Mouse (Mus musculus): ENCODE measurements around the gene Sec24c. TPM values are rescaled to one million over a fixed set of nuclear protein-coding genes. Genes with fewer than 3 reads are reported as not detected.
A peak's percentile ranks its signal among the peaks of the same experiment; 100 is the strongest.

The Sec24c gene
- polyA plus RNA-seq, 1 experiment from 2014 or later, result 93.3 TPM

DNA sequence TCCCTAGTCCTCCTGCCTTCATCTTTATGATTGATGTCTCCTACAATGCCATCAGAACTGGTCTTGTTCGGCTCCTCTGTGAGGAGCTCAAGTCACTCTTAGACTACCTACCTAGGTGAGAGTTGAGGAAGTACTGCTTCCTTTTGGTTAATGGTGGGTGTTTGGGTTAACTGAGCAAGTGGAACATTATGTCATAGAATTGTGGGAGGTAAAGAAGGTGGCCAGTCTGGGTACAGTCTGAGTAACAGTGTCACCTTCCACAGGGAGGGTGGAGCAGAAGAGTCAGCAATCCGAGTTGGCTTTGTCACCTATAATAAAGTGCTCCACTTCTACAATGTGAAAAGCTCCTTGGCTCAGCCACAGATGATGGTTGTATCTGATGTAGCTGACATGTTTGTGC lies 14.9 kb downstream of the Sec24c start:
- WGBS, result 93% methylated on average over 2 of the region's 2 CpGs
- Histone ChIP-seq H3K9ac (no peak overlapping the region), H3K4me3 (no peak overlapping the region), H3K4me2 (no peak overlapping the region), H3K4me1 (no peaks in the 10 kb centered on the region), H3K27me3 (no peaks in the 10 kb centered on the region), H3K36me3 (peaks cover 98% of the 10 kb centered on the region), H3K27ac (no peak overlapping the region), H3K9me3 (no peaks in the 10 kb centered on the region)
- ATAC-seq (ENCODE audit: insufficient number of reproducible peaks, insufficient read depth, low FRiP score, low TSS enrichment, low read depth), result no peak

DNA sequence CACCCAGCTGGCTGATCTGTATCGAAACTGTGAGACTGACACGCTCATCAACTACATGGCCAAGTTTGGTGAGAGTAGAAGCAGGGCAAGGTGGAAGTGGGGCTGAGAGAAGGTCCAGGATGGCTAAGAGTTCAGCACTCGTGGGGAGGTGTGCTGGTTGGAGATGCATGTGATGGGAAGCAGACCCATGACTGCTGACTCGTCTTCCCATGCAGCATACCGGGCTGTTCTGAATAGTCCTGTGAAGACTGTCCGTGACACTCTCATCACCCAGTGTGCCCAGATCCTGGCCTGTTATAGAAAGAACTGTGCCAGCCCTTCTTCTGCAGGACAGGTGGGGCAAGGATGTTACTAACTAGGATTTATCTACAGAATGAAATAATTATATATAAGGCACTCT lies 17.7 kb downstream of the Sec24c start:
- ATAC-seq (ENCODE audit: insufficient number of reproducible peaks, insufficient read depth, low FRiP score, low TSS enrichment, low read depth), result no peak
- Histone ChIP-seq H3K36me3 (peaks cover 76% of the 10 kb centered on the region), H3K4me1 (peaks cover 15% of the 10 kb centered on the region), H3K4me3 (no peak overlapping the region), H3K27ac (no peak overlapping the region), H3K9me3 (no peaks in the 10 kb centered on the region), H3K4me2 (no peak overlapping the region), H3K27me3 (no peaks in the 10 kb centered on the region), H3K9ac (no peak overlapping the region)
- WGBS, result 90% methylated on average over 6 of the region's 6 CpGs

DNA sequence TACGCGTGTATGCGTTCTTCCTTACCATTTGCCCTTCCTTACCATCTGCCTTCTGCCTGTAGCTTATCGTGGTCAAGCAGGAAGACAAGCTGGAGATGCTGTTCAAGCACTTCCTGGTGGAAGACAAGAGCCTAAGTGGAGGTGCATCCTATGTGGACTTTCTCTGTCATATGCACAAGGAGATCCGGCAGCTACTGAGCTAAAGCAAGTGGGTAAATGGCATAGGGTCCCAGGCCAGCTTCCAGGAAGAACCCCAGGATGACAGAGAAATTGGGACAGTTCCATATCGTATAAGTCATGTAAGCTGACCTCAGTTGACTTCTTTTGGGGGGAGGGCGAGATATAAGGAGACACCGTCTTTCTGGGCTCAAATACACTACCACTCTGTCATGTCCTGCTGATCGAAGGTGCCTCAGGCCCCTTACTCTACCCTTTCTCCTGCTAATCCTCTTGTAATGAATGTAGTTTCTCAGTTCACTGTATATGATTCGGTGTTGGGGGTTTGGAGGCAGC lies 19.5 kb downstream of the Sec24c start:
- WGBS, result 92% methylated on average over 10 of the region's 10 CpGs
- Histone ChIP-seq H3K27ac (no peak overlapping the region), H3K36me3 (peaks cover 65% of the 10 kb centered on the region), H3K4me1 (peaks cover 33% of the 10 kb centered on the region), H3K4me3 (no peak overlapping the region), H3K9me3 (no peaks in the 10 kb centered on the region), H3K4me2 (no peak overlapping the region), H3K9ac (no peak overlapping the region), H3K27me3 (no peaks in the 10 kb centered on the region)
- ATAC-seq (ENCODE audit: insufficient number of reproducible peaks, insufficient read depth, low FRiP score, low TSS enrichment, low read depth), result no peak

DNA sequence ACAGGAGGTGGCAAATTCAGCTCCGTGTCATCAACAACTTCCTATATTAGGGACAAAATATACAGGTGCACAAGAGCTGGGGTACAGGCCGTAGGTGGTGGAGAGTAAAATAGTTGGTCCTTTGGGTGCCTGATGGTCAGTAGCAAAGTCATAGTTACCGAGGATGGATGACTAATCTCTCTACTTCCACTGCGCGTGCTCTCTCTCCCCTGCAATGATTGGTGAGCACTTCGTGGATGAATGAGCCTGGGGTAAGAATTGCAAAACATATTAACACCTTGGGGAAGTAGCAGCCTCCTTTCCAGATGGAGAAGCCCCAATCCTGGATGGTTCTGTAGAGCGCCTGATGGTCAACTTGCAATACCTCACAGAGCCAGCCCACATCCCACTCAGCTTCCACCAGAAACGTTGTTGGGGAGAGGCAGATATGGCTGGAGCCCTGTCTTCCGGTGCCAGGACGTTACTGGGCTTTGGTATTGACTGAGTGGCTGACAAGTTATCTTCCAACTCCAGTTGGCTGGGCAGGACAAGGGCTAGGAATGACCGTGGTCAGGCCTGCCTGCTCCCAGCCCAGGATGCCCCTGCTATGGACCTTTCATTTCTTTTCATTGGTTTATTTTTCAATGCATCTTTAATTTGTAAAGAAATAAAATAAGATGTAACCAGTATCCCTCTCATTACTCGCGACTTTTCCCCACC lies 20.2 kb downstream of the Sec24c start:
- Histone ChIP-seq H3K4me1 (peaks cover 38% of the 10 kb centered on the region), H3K9me3 (no peaks in the 10 kb centered on the region), H3K4me2 (peak overlapping the region; percentile 75), H3K36me3 (peaks cover 60% of the 10 kb centered on the region), H3K27me3 (no peaks in the 10 kb centered on the region), H3K4me3 (peak overlapping the region; percentile 87), H3K27ac (peak overlapping the region; percentile 97), H3K9ac (peak overlapping the region; percentile 94)
- ATAC-seq (ENCODE audit: insufficient number of reproducible peaks, insufficient read depth, low FRiP score, low TSS enrichment, low read depth), result peak; percentile 11; the same call in 1 of the 2 replicates
- 52% methylated on average over 13 of the region's 13 CpGs for WGBS

DNA sequence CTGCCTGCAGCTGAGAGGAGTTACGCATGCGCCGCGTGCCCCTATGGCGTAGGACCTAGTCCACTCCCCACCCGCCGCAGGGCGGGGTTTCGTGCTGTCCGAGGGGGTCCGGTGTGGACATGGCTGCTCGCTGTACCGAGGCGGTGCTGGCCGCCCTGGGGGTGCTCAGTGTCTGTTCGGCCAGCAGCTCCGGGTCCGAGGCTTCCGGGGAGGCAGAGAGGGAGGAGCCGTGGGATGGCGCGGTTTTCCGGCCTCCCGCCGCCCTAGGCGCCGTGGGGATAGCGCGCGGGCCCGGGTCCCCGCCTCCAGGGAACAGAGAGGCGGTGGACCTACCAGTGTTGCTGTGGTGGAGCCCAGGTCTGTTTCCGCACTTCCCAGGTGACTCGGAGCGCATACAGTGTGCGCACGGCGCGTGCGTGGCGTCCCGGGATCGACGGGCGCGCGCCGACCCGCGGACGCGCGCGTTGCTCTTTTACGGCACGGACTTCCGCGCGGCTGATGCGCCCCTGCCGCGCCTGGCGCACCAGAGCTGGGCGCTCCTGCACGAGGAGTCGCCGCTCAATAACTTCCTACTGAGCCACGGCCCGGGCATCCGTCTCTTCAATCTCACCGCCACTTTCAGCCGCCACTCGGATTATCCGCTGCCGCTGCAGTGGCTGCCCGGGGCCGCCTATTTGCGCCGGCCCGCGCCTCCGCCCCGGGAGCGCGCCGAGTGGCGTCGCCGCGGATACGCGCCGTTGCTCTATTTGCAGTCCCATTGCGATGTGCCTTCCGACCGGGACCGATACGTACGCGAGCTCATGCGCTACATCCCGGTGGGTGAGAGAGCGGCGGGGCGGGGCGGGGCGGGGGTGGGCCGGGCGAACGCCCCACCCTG lies 21.0 kb downstream of the Sec24c start, which contains the start of gene Fut11:
Gene Fut11 (plus strand): TSS at position 85 of the 877 bp plus-strand sequence.
- ATAC-seq (ENCODE audit: insufficient number of reproducible peaks, insufficient read depth, low FRiP score, low TSS enrichment, low read depth), result peak; percentile 87
- WGBS, result under 1% methylated on average over 111 of the region's 111 CpGs
- H3K36me3 ChIP-seq, result peaks cover 52% of the 10 kb centered on the region

DNA sequence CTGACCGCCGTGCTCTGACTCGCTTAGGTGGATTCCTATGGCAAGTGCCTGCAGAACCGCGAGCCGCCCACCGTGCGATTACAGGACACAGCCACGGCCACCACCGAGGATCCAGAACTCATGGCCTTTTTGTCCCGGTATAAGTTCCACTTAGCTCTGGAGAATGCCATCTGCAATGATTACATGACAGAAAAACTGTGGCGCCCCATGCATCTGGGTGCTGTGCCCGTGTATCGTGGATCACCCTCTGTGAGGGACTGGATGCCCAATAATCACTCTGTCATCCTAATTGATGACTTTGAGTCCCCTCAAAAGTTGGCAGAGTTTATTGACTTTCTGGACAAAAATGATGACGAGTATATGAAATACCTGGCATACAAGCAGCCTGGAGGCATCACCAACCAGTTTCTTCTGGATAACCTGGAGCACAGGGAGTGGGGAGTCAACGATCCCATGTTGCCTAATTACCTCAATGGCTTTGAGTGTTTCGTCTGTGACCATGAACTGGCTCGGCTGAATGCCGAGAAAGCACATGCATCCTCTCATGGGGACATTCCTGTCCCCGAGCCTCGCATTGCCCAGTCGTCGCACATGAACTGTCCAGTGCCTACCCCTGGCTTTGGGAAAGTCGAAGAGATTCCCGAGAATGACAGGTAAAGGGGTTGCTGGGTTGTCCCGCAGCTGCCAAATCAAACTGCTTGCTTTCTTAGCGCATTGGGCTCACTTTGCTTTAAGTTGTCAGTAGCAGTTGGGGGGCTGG lies 21.8 kb downstream of the Sec24c start:
- Histone ChIP-seq H3K4me3 (peak overlapping the region; percentile 87), H3K9me3 (no peaks in the 10 kb centered on the region), H3K27ac (peak overlapping the region; percentile 97), H3K27me3 (no peaks in the 10 kb centered on the region), H3K36me3 (peaks cover 46% of the 10 kb centered on the region), H3K4me2 (peak overlapping the region; percentile 75), H3K4me1 (peaks cover 50% of the 10 kb centered on the region), H3K9ac (peak overlapping the region; percentile 94)
- WGBS, result 14% methylated on average over 27 of the region's 27 CpGs
- ATAC-seq (ENCODE audit: insufficient number of reproducible peaks, insufficient read depth, low FRiP score, low TSS enrichment, low read depth), result no peak

More for the DNA sequence above, 21.0 kb downstream of the Sec24c start, which contains the start of gene Fut11:
- Histone ChIP-seq H3K9ac (peak within 1 kb of the TSS; percentile 94), H3K4me1 (peaks cover 44% of the 10 kb centered on the region), H3K9me3 (no peaks in the 10 kb centered on the region), H3K27me3 (no peaks in the 10 kb centered on the region), H3K4me2 (peak within 1 kb of the TSS; percentile 75), H3K4me3 (peak within 1 kb of the TSS; percentile 87), H3K27ac (peak within 1 kb of the TSS; percentile 97)

DNA sequence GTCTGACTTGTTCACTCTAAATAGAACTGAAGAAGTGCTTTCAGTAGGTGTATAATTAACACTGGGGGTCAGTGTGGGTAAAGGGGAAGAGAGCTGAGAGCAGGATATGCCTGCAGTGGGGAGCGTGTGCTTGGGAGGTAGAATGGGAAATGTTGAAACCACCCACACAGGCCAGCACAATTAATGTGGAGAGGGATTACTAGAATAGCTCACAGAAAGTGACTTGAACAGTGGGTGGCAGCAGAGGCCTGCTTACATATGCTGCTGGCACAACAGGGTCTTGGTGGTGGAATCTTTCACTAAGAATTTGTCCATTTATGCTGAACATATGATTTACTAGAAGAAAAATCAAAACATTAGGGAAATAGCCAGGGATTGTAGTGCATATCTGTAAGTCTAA lies 22.9 kb downstream of the Sec24c start:
- no peak for ATAC-seq (ENCODE audit: insufficient number of reproducible peaks, insufficient read depth, low FRiP score, low TSS enrichment, low read depth)
- peak overlapping the region; percentile 94; the same call in 1 of the 2 replicates for H3K9ac ChIP-seq
- WGBS, result 22% methylated on average over 1 of the region's 1 CpGs

DNA sequence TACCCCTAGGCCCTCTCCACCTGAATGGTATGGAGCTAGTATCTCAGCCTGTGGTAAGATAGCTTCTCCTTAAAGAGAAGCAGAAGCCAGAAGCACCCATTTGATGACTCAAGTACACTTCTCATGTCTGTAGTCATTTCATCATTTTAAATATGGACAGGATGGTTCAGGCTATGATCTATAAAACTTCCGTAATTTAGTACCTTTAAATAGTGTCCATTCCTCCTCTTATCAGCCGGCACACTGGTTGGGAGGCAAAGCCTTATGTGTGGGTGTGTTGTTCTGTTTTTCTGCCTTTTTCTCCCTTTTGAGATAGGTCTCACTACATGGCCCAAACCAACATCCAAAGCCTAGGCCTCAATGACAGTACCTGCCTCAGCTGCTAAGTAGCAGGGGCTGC lies 24.4 kb downstream of the Sec24c start:
- Histone ChIP-seq H3K27ac (no peak overlapping the region), H3K9me3 (no peaks in the 10 kb centered on the region), H3K4me2 (no peak overlapping the region), H3K9ac (peak overlapping the region; percentile 28; the same call in 1 of the 2 replicates), H3K27me3 (no peaks in the 10 kb centered on the region), H3K36me3 (peaks cover 20% of the 10 kb centered on the region), H3K4me3 (no peak overlapping the region), H3K4me1 (peaks cover 63% of the 10 kb centered on the region)
- no peak for ATAC-seq (ENCODE audit: insufficient number of reproducible peaks, insufficient read depth, low FRiP score, low TSS enrichment, low read depth)
- 88% methylated on average over 2 of the region's 2 CpGs for WGBS

More for the DNA sequence above, 22.9 kb downstream of the Sec24c start:
- H3K27me3 ChIP-seq, result no peaks in the 10 kb centered on the region
- peak overlapping the region; percentile 87 for H3K4me3 ChIP-seq
- peak overlapping the region; percentile 75 for H3K4me2 ChIP-seq
- H3K9me3 ChIP-seq, result no peaks in the 10 kb centered on the region
- H3K4me1 ChIP-seq, result peaks cover 59% of the 10 kb centered on the region
- H3K27ac ChIP-seq, result no peak overlapping the region
- H3K36me3 ChIP-seq, result peaks cover 36% of the 10 kb centered on the region

DNA sequence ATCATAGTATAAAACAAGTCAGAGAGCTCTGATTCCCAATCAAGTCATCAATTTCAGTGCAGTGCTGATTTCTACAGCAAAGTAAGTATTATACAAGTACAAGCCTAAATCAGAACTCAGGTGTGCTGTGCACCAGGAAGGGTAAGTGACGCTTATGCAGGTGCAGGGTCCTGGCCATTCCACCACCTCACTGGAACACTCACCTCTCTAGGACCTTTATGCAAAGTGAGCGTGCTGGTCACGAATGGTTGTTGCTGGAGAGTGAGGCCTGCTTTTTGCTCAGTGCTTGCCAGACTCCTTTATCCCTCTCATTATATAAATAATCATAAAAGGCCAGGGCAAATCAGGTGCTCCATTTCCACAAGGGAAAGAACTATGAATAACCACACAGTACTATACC lies 26.3 kb downstream of the Sec24c start:
- H3K36me3 ChIP-seq, result peaks cover 19% of the 10 kb centered on the region
- no peak overlapping the region for H3K4me2 ChIP-seq
- H3K9ac ChIP-seq, result no peak overlapping the region
- H3K4me1 ChIP-seq, result peaks cover 63% of the 10 kb centered on the region
- WGBS, result 89% methylated on average over 3 of the region's 3 CpGs
- no peaks in the 10 kb centered on the region for H3K27me3 ChIP-seq
- no peak for ATAC-seq (ENCODE audit: insufficient number of reproducible peaks, insufficient read depth, low FRiP score, low TSS enrichment, low read depth)
- no peak overlapping the region for H3K4me3 ChIP-seq
- H3K9me3 ChIP-seq, result no peaks in the 10 kb centered on the region
- no peak overlapping the region for H3K27ac ChIP-seq

DNA sequence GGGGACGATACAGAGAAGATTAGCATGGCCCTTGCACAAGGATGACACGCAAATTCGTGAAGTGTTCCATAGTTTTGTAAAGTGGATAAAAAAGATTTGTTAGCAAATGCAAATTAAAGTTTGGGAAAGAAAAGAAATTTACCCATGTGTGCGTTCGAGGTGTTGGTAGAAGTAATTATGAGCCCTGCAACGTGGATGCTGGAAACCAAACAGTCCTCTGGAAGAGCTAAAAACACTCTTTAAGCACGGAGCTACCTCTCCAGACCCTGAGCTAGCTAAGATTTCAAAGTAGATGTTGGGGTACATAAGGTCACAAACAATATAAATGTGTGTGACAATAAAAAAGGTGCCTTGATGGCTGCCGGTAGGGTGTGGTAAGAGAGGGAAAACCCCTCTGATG lies 27.4 kb downstream of the Sec24c start:
- Histone ChIP-seq H3K27ac (no peak overlapping the region), H3K27me3 (no peaks in the 10 kb centered on the region), H3K4me3 (peak overlapping the region; percentile 81), H3K36me3 (peaks cover 20% of the 10 kb centered on the region), H3K4me2 (peak overlapping the region; percentile 65), H3K4me1 (peaks cover 55% of the 10 kb centered on the region), H3K9me3 (no peaks in the 10 kb centered on the region), H3K9ac (peak overlapping the region; percentile 86)
- WGBS, result 82% methylated on average over 8 of the region's 8 CpGs
- ATAC-seq (ENCODE audit: insufficient number of reproducible peaks, insufficient read depth, low FRiP score, low TSS enrichment, low read depth), result no peak

Data from embryonic facial prominence, embryonic 13.5 days (tissue).